Mouse (Mus musculus) stomach, postnatal 0 days (tissue): ENCODE measurements at regions not wholly inside any gene's neighbourhood (a gene's known extent, or its start where the extent isn't known, plus 50 kb on each side); places are given as distances from the start of the nearest gene placed in this dataset.
"Not testable (repeated sequence)": the region's sequence is repeated elsewhere in the genome, so short reads cannot be mapped to it uniquely, and the experiment has no call there.

Source experiments
- ATAC-seq: fragments of 200-750 bp; cut with Nextera tagmentation; 2 replicates; pipeline ENCODE4 v1.8.0; 2017; ENCODE audit not compliant: low FRiP score, low TSS enrichment
- DNase-seq: peaks from one replicate; pipeline ENCODE4 v3.0.0-alpha.2; 2016; ENCODE audit warnings: low spot score
- H3K27ac ChIP-seq: fragments of 300-500 bp; sonication (generic); replicated peaks from 2 replicates; pipeline ENCODE4 v1.5.1; 2014; ENCODE audit warnings: mild to moderate bottlenecking, control low read depth
- H3K27me3 ChIP-seq: fragments of 300-500 bp; sonication (generic); 2 replicates; pipeline ENCODE4 v1.6.1; 2014; ENCODE audit warnings: low read length; ENCODE audit not compliant: control insufficient read depth, insufficient read depth
- H3K36me3 ChIP-seq: fragments of 300-500 bp; sonication (generic); 2 replicates; pipeline ENCODE4 v1.6.1; 2014; ENCODE audit warnings: low read length, mixed read lengths; ENCODE audit not compliant: control insufficient read depth, insufficient read depth
- H3K4me1 ChIP-seq: fragments of 300-500 bp; sonication (generic); replicated peaks from 2 replicates; pipeline ENCODE4 v1.6.1; 2014; ENCODE audit warnings: antibody characterized with exemption; ENCODE audit not compliant: control insufficient read depth, insufficient read depth
- H3K4me2 ChIP-seq: fragments of 300-500 bp; sonication (generic); replicated peaks from 2 replicates; pipeline ENCODE4 v1.6.1; 2014; ENCODE audit warnings: low read depth, mild to moderate bottlenecking, control low read depth, moderate library complexity
- H3K4me3 ChIP-seq: fragments of 300-500 bp; sonication (generic); 2 replicates; pipeline ENCODE4 v1.5.1; 2014; ENCODE audit warnings: low read depth, low read length, control low read depth
- H3K9ac ChIP-seq: fragments of 300-500 bp; sonication (generic); 2 replicates; pipeline ENCODE4 v1.6.1; 2014; ENCODE audit warnings: mild to moderate bottlenecking, low read length, control low read depth, mixed read lengths
- H3K9me3 ChIP-seq: fragments of 300-500 bp; sonication (generic); 2 replicates; pipeline ENCODE4 v1.6.1; 2016; ENCODE audit warnings: low read length; ENCODE audit not compliant: control insufficient read depth
- CTCF ChIP-seq: IDR thresholded peaks from 2 replicates; pipeline ENCODE4 v1.5.1; 2016; ENCODE audit warnings: antibody characterized with exemption, low read depth, mild to moderate bottlenecking, moderate library complexity
- EP300 ChIP-seq: optimal IDR thresholded peaks from 2 replicates; pipeline ENCODE3; 2016; ENCODE audit warnings: antibody characterized with exemption
- WGBS: fragments of 180-500 bp; shearing (Covaris S2); extraction: QIAGEN DNeasy Blood & Tissue Kit; methylation state at CpG from one replicate; pipeline ENCODE4 v1.1.7; 2014; 5-methylcytosine and 5-hydroxymethylcytosine counted together

- WGBS: 73% methylated on average over 11 of the region's 11 CpGs
- Histone ChIP-seq H3K27me3 (no peaks in the 10 kb centered on the region), H3K4me2 (no peak overlapping the region), H3K9me3 (no peaks in the 10 kb centered on the region), H3K4me1 (no peaks in the 10 kb centered on the region), H3K36me3 (no peaks in the 10 kb centered on the region), H3K9ac (no peak overlapping the region), H3K4me3 (no peak overlapping the region), H3K27ac (no peak overlapping the region)
- ATAC-seq (no peak), DNase-seq (no peak)
- no peak for TF ChIP-seq CTCF
These were observed 83.3 kb upstream of the Gm10985 start for GRCm38 (mm10) chr3:53761514-53762075.

- 25% methylated on average over 10 of the region's 10 CpGs for WGBS
- no peak overlapping the region for H3K9ac ChIP-seq
- no peaks in the 10 kb centered on the region for H3K4me1 ChIP-seq
- no peak overlapping the region for H3K27ac ChIP-seq
- no peak for TF ChIP-seq EP300
- no peak for TF ChIP-seq CTCF
- no peak for DNase-seq
- no peaks in the 10 kb centered on the region for H3K27me3 ChIP-seq
- no peak overlapping the region for H3K4me2 ChIP-seq
- no peak overlapping the region for H3K4me3 ChIP-seq
- no peaks in the 10 kb centered on the region for H3K36me3 ChIP-seq
- H3K9me3 ChIP-seq: no peaks in the 10 kb centered on the region
- ATAC-seq: no peak
These were observed 88.6 kb upstream of the Gm10985 start for GRCm38 (mm10) chr3:53756115-53756853.

GRCm38 (mm10) chr3:53737161-53737560, 80.0 kb upstream of the Frem2 start:
- TF ChIP-seq EP300 (no peak), CTCF (no peak)
- Histone ChIP-seq H3K4me2 (no peak overlapping the region), H3K4me3 (no peak overlapping the region), H3K27ac (no peak overlapping the region), H3K9ac (no peak overlapping the region), H3K27me3 (no peaks in the 10 kb centered on the region), H3K4me1 (no peaks in the 10 kb centered on the region), H3K9me3 (no peaks in the 10 kb centered on the region), H3K36me3 (no peaks in the 10 kb centered on the region)
- ATAC-seq: no peak
- 15% methylated on average over 4 of the region's 4 CpGs for WGBS
- DNase-seq: no peak

- whole genome bisulfite sequencing: 90% methylated on average over 3 of the region's 3 CpGs
- H3K9ac ChIP-seq, H3K27me3 ChIP-seq, ATAC-seq, H3K4me2 ChIP-seq, H3K27ac ChIP-seq, H3K9me3 ChIP-seq, H3K4me3 ChIP-seq, DNase-seq, H3K36me3 ChIP-seq, H3K4me1 ChIP-seq: not testable (repeated sequence)
These were observed 78.5 kb upstream of the Frem2 start for GRCm38 (mm10) chr3:53735607-53736006.

GRCm38 (mm10) chr3:53735147-53735546, 78.0 kb upstream of the Frem2 start:
- no peaks in the 10 kb centered on the region for H3K27me3 ChIP-seq
- ATAC-seq: no peak
- no peak overlapping the region for H3K27ac ChIP-seq
- H3K9ac ChIP-seq: no peak overlapping the region
- H3K4me3 ChIP-seq: no peak overlapping the region
- WGBS: 36% methylated on average over 5 of the region's 5 CpGs
- H3K36me3 ChIP-seq: no peaks in the 10 kb centered on the region
- no peaks in the 10 kb centered on the region for H3K9me3 ChIP-seq
- H3K4me2 ChIP-seq: no peak overlapping the region
- no peaks in the 10 kb centered on the region; the same call in 1 of the 2 replicates for H3K4me1 ChIP-seq
- DNase-seq: no peak
- TF ChIP-seq CTCF: peak; percentile 80
- no peak for TF ChIP-seq EP300

GRCm38 (mm10) chr3:53730440-53730839, 73.3 kb upstream of the Frem2 start:
- WGBS: 22% methylated on average over 7 of the region's 7 CpGs
- peak; percentile 38 for DNase-seq
- ATAC-seq: peak; percentile 47; the same call in 1 of the 2 replicates
- peak overlapping the region; percentile 17; the same call in 1 of the 2 replicates for H3K4me2 ChIP-seq
- TF ChIP-seq CTCF (no peak), EP300 (no peak)
- H3K4me3 ChIP-seq: no peak overlapping the region
- H3K9me3 ChIP-seq: no peaks in the 10 kb centered on the region
- H3K9ac ChIP-seq: no peak overlapping the region
- no peaks in the 10 kb centered on the region; the same call in 1 of the 2 replicates for H3K4me1 ChIP-seq
- H3K36me3 ChIP-seq: no peaks in the 10 kb centered on the region
- H3K27ac ChIP-seq: no peak overlapping the region
- H3K27me3 ChIP-seq: no peaks in the 10 kb centered on the region
